Mouse (Mus musculus): ENCODE results near the gene Tspan11.

- TF ChIP-seq ZNF384 (IDR thresholded peaks at IDR 0.05; ENCODE audit: low read depth, low read length): no peak
- no peak for TF ChIP-seq CTCF (conservative IDR thresholded peaks at IDR 0.05 in 1 of 2, IDR thresholded peaks at IDR 0.05 in 1 of 2; ENCODE audit: low read depth in 2 of 2, low read length in 2 of 2)
- no peak for TF ChIP-seq BHLHE40 (IDR thresholded peaks at IDR 0.05; ENCODE audit: low read depth, low read length)
- no peak for TF ChIP-seq MAZ (IDR thresholded peaks at IDR 0.05; ENCODE audit: low read depth, low read length)
- TF ChIP-seq RCOR1 (conservative IDR thresholded peaks at IDR 0.05; ENCODE audit: low read depth, low read length): no peak
- TF ChIP-seq EP300 (IDR thresholded peaks at IDR 0.05; ENCODE audit: low read length): no peak
- TF ChIP-seq JUND (conservative IDR thresholded peaks at IDR 0.05; ENCODE audit: low read depth, low read length): no peak
- no peak for TF ChIP-seq TBP (conservative IDR thresholded peaks at IDR 0.05; ENCODE audit: low read depth, low read length)
- TF ChIP-seq NRF1 (IDR thresholded peaks at IDR 0.05; ENCODE audit: low read depth, low read length): no peak
- TF ChIP-seq CHD1 (IDR thresholded peaks at IDR 0.05; ENCODE audit: low read depth, low read length): no peak
- no peak for TF ChIP-seq POLR2AphosphoS2 (IDR thresholded peaks at IDR 0.05; ENCODE audit: low read depth, low read length)
Observed at GRCm38 (mm10) chr6:127868546-127868945, 18.8 kb upstream of the Tspan11 start.

Data from CH12.LX (cell line).